Mouse (Mus musculus): ENCODE data around the gene Gipr. TPM values are rescaled to one million over a fixed set of nuclear protein-coding genes. Genes with fewer than 3 reads are reported as not detected.

The Gipr gene
- total and polyA plus RNA-seq, 2 experiments from 2014 or later: 5.3 to 16.9 TPM

DNA sequence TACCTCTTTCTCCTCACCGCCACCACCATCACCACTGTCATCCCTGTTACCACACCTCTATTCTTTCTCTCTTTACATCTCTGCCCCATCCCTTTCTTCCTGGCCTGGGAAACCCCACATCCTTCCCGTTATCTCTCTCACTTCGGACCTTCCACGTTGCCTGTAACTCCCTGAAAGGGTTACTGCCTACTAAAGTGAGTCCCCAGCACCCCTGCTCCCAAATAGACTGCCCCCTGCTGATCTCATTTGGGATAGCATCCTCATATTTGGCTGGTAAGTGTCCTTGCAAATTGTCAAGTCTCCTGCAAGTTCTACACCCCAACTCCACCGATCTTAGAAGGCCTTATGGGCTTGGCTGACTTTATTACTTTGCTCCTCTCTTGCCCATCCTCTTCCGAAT, 30.7 kb upstream of the Gipr start:
- whole genome bisulfite sequencing: 57% methylated on average over 6 of the region's 6 CpGs
- Histone ChIP-seq H3K4me1 (ENCODE audit: insufficient read depth) (no peaks in the 10 kb centered on the region), H3K4me2 (ENCODE audit: low read depth) (no peak overlapping the region), H3K27me3 (ENCODE audit: insufficient read depth, low read length) (no peaks in the 10 kb centered on the region), H3K9me3 (ENCODE audit: low read length) (no peaks in the 10 kb centered on the region), H3K4me3 (ENCODE audit: low read depth, low read length) (no peak overlapping the region), H3K36me3 (ENCODE audit: insufficient read depth) (peaks cover 69% of the 10 kb centered on the region), H3K9ac (no peak overlapping the region), H3K27ac (ENCODE audit: low read depth, low read length) (no peak overlapping the region)
- peak; percentile 65 for DNase-seq
- TF ChIP-seq CTCF (IDR thresholded peaks at IDR 0.05; ENCODE audit: low read depth): peak; percentile 64
- ATAC-seq: no peak

GRCm38 (mm10) chr7:19194676-19195075, 28.7 kb upstream of the Gipr start:
- 97% methylated on average over 4 of the region's 4 CpGs for WGBS
- peak; percentile 55 for TF ChIP-seq CTCF (IDR thresholded peaks at IDR 0.05; ENCODE audit: low read depth)
- H3K4me3 ChIP-seq (ENCODE audit: low read depth, low read length): no peak overlapping the region
- no peaks in the 10 kb centered on the region for H3K9me3 ChIP-seq (ENCODE audit: low read length)
- ATAC-seq: no peak
- H3K4me2 ChIP-seq (ENCODE audit: low read depth): no peak overlapping the region
- H3K9ac ChIP-seq: no peak overlapping the region
- no peak overlapping the region for H3K27ac ChIP-seq (ENCODE audit: low read depth, low read length)
- no peak for DNase-seq
- peaks cover 65% of the 10 kb centered on the region for H3K36me3 ChIP-seq (ENCODE audit: insufficient read depth)
- no peaks in the 10 kb centered on the region for H3K4me1 ChIP-seq (ENCODE audit: insufficient read depth)
- H3K27me3 ChIP-seq (ENCODE audit: insufficient read depth, low read length): no peaks in the 10 kb centered on the region

DNA sequence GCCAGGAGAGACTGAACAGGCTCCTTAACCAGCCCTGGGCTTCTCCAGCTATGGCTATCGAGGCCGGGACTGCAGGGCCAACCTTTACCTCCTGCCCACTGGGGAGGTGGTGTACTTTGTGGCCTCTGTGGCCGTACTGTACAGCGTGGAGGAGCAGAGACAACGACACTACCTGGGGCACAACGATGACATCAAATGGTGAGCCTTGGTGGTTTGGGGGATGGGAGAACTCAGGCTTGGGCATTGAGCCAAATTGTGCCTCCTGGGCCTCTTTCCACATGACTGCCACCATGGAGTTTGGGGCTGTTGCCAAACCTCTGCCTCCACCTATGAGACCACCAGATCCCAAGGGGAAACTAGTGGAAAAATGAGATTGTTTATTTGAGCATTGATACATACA, 18.8 kb upstream of the Gipr start:
- WGBS: 37% methylated on average over 6 of the region's 6 CpGs
- TF ChIP-seq CTCF (IDR thresholded peaks at IDR 0.05; ENCODE audit: low read depth): no peak

DNA sequence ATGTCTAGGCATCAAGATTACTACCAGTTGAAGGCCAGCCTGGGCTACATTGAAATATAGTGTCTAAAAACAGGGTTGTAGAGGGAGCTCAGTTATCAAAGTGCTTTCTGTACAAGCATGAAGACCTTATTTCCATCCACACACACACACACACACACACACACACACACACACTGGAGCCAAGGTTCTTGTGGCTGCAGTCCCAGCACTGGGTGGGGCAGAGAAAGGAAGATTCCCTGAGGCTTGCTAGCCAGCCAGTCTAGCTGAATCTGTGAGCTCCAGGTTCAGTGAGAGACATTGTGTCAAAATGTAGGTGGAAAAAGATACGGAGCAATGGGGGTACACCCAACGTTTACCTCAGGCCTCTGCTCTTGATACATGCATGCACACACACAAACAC, 18.3 kb upstream of the Gipr start:
- H3K27me3 ChIP-seq (ENCODE audit: insufficient read depth, low read length): no peaks in the 10 kb centered on the region
- H3K9me3 ChIP-seq (ENCODE audit: low read length): no peaks in the 10 kb centered on the region
- H3K4me2 ChIP-seq (ENCODE audit: low read depth): no peak overlapping the region
- H3K9ac ChIP-seq: no peak overlapping the region
- H3K36me3 ChIP-seq (ENCODE audit: insufficient read depth): peaks cover 48% of the 10 kb centered on the region
- DNase-seq (no peak), ATAC-seq (no peak)
- 38% methylated on average over 2 of the region's 2 CpGs for WGBS
- H3K4me1 ChIP-seq (ENCODE audit: insufficient read depth): peaks cover 2% of the 10 kb centered on the region; the same call in 1 of the 2 replicates
- H3K4me3 ChIP-seq (ENCODE audit: low read depth, low read length): no peak overlapping the region
- no peak for TF ChIP-seq CTCF (IDR thresholded peaks at IDR 0.05; ENCODE audit: low read depth)
- no peak overlapping the region for H3K27ac ChIP-seq (ENCODE audit: low read depth, low read length)

More for the DNA sequence above, 18.8 kb upstream of the Gipr start:
- peaks cover 46% of the 10 kb centered on the region for H3K36me3 ChIP-seq (ENCODE audit: insufficient read depth)
- no peak for ATAC-seq
- no peak overlapping the region for H3K4me2 ChIP-seq (ENCODE audit: low read depth)
- no peak overlapping the region for H3K9ac ChIP-seq
- peak; percentile 49 for DNase-seq
- no peaks in the 10 kb centered on the region for H3K27me3 ChIP-seq (ENCODE audit: insufficient read depth, low read length)
- no peaks in the 10 kb centered on the region for H3K4me1 ChIP-seq (ENCODE audit: insufficient read depth)
- no peaks in the 10 kb centered on the region for H3K9me3 ChIP-seq (ENCODE audit: low read length)
- H3K4me3 ChIP-seq (ENCODE audit: low read depth, low read length): no peak overlapping the region
- peak overlapping the region; percentile 43; the same call in 1 of the 2 replicates for H3K27ac ChIP-seq (ENCODE audit: low read depth, low read length)

DNA sequence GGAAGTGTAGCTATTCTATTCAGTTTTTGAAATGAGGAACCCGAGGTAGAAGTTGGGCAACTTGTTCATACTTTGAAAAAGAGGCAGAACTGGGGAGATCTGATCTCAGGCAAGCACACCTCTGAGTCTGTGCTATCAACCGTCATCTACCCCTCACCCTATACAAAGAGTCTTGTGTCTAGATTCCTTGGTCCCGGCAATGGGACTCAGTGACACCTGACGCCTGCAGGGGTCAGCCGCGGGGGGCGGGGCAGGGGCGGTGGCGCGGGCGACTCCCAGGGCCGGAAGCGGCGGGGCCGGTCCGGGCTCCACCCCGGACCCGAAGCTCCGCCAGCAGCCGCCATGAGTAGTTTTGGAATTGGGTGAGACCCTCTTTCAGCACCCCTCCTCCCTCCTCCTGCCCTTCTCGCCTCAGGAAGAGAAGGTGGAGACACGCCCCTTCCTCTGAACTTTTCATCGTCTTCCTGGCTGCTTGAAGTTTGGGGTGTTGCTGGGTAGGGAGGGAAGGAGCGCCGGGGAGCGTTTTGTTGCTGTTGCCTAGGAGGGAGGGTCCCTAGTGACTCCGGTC, 15.0 kb upstream of the Gipr start:
- Histone ChIP-seq H3K4me3 (ENCODE audit: low read depth, low read length) (peak overlapping the region; percentile 0; the same call in 1 of the 2 replicates), H3K27ac (ENCODE audit: low read depth, low read length) (no peak overlapping the region), H3K4me1 (ENCODE audit: insufficient read depth) (peaks cover 7% of the 10 kb centered on the region; the same call in 1 of the 2 replicates), H3K36me3 (ENCODE audit: insufficient read depth) (peaks cover 31% of the 10 kb centered on the region), H3K4me2 (ENCODE audit: low read depth) (peak overlapping the region; percentile 20), H3K27me3 (ENCODE audit: insufficient read depth, low read length) (peaks cover 5% of the 10 kb centered on the region; the same call in 1 of the 2 replicates), H3K9me3 (ENCODE audit: low read length) (no peaks in the 10 kb centered on the region), H3K9ac (no peak overlapping the region)
- ATAC-seq (no peak), DNase-seq (no peak)
- WGBS: 5% methylated on average over 25 of the region's 27 CpGs
- TF ChIP-seq CTCF (IDR thresholded peaks at IDR 0.05; ENCODE audit: low read depth): no peak

- H3K4me1 ChIP-seq (ENCODE audit: insufficient read depth): peaks cover 7% of the 10 kb centered on the region; the same call in 1 of the 2 replicates
- H3K4me3 ChIP-seq (ENCODE audit: low read depth, low read length): peak overlapping the region; percentile 70; the same call in 1 of the 2 replicates
- WGBS: 48% methylated on average over 6 of the region's 6 CpGs
- no peaks in the 10 kb centered on the region for H3K9me3 ChIP-seq (ENCODE audit: low read length)
- TF ChIP-seq CTCF (IDR thresholded peaks at IDR 0.05; ENCODE audit: low read depth): no peak
- H3K9ac ChIP-seq: peak overlapping the region; percentile 39; the same call in 1 of the 2 replicates
- H3K36me3 ChIP-seq (ENCODE audit: insufficient read depth): peaks cover 24% of the 10 kb centered on the region
- no peak overlapping the region for H3K27ac ChIP-seq (ENCODE audit: low read depth, low read length)
- DNase-seq: no peak
- peaks cover 5% of the 10 kb centered on the region; the same call in 1 of the 2 replicates for H3K27me3 ChIP-seq (ENCODE audit: insufficient read depth, low read length)
- no peak for ATAC-seq
- peak overlapping the region; percentile 56 for H3K4me2 ChIP-seq (ENCODE audit: low read depth)
Observed at GRCm38 (mm10) chr7:19179936-19180335, 14.0 kb upstream of the Gipr start.

DNA sequence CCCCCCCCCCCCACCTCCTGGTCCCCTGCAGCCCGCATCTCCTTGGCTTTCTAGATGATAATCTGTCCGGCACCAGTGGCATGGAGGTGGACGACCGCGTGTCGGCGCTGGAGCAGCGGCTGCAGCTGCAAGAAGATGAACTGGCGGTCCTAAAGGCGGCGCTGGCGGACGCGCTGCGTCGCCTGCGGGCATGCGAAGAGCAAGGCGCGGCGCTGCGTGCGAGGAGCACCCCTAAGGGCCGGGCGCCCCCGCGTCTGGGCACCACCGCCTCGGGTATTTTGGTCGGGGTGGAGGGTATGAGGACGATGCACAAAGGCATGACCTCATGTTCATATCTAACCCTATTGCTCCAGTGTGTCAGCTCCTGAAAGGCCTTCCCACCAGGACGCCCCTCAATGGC, 13.2 kb upstream of the Gipr start:
- WGBS: 7% methylated on average over 28 of the region's 32 CpGs
- peak; percentile 75 for DNase-seq
- Histone ChIP-seq H3K4me3 (ENCODE audit: low read depth, low read length) (peak overlapping the region; percentile 70), H3K27me3 (ENCODE audit: insufficient read depth, low read length) (peaks cover 5% of the 10 kb centered on the region; the same call in 1 of the 2 replicates), H3K4me1 (ENCODE audit: insufficient read depth) (peaks cover 7% of the 10 kb centered on the region; the same call in 1 of the 2 replicates), H3K36me3 (ENCODE audit: insufficient read depth) (peaks cover 24% of the 10 kb centered on the region), H3K9ac (peak overlapping the region; percentile 39), H3K27ac (ENCODE audit: low read depth, low read length) (no peak overlapping the region), H3K9me3 (ENCODE audit: low read length) (no peaks in the 10 kb centered on the region), H3K4me2 (ENCODE audit: low read depth) (peak overlapping the region; percentile 56)
- ATAC-seq: no peak
- TF ChIP-seq CTCF (IDR thresholded peaks at IDR 0.05; ENCODE audit: low read depth): peak; percentile 82
